ENCODE assay signal across 28 mouse cellular contexts in genomic region chr10:60120630-60121029, GRCm38 (mm10). TPM values are rescaled to one million over a fixed set of nuclear protein-coding genes. Genes with fewer than 3 reads are reported as not detected.
DNase-seq lines count a peak whose midpoint lies in the region; TF ChIP-seq lines count a peak whose summit lies in the region.
"Had no signal": no experiment of that assay in that cellular context is flagged by ENCODE, and none has a peak within 500 bp of the region (broad histone marks: within the 10 kb centered on the region; RNA-seq: fewer than 3 reads in every experiment).

No protein-coding gene starts in this region.

- 75% methylated on average over 4 of the region's 4 CpGs for WGBS in thymus, adult 2 months

- no peak overlapping the region for H3K27ac ChIP-seq in thymus, adult 2 months (ENCODE audit: control insufficient read depth, insufficient read depth, low read length)
- H3K27ac ChIP-seq: embryonic facial prominence, embryonic 12.5 days; forebrain, embryonic 15.5 days; heart, embryonic 10.5 days; heart, embryonic 15.5 days; hindbrain, embryonic 12.5 days; kidney, postnatal 0 days; liver, embryonic 12.5 days; stomach, postnatal 0 days had no signal

- TF ChIP-seq CTCF in thymus, adult 2 months (IDR thresholded peaks at IDR 0.05; ENCODE audit: borderline replicate concordance, control insufficient read depth, extremely low read depth, insufficient read depth, low read length, poor library complexity): no peak

- peaks cover 2% of the 10 kb centered on the region for H3K4me1 ChIP-seq in thymus, adult 2 months (replicated peaks; ENCODE audit: control insufficient read depth, insufficient read depth, low read length)

- no peaks in the 10 kb centered on the region for H3K27me3 ChIP-seq in thymus, adult 2 months (ENCODE audit: control insufficient read depth, insufficient read depth, low read length)
- H3K27me3 ChIP-seq: embryonic facial prominence, embryonic 12.5 days; forebrain, embryonic 15.5 days; hindbrain, embryonic 12.5 days had no signal

- DNase-seq in layer of hippocampus, adult 9-11 months: peak; percentile 47
- no peak for DNase-seq in layer of hippocampus, adult 11-12 months (ENCODE audit: low spot score)
- DNase-seq in right cerebral cortex, adult 2 months (ENCODE audit: low spot score in 2 of 2): peak; percentile 63 to 64
- DNase-seq in right cerebral cortex, postnatal 14 days: no peak
- peak; percentile 65 for DNase-seq in right cerebral cortex, postnatal 25 days
- DNase-seq in spleen, postnatal 14 days (ENCODE audit: low spot score in 2 of 2): no peak
- DNase-seq in thymus, adult 2 months: no peak
- DNase-seq: adrenal gland, postnatal 14 days; cerebellum, adult 11-12 months; cerebellum, adult 9-11 months; embryo, embryonic 11 days; gastrocnemius, postnatal 25 days; heart, adult 11 months; kidney, adult 8-10 months; kidney, postnatal 4 days; liver, postnatal 0 days; lung, postnatal 4 days; midbrain, embryonic 14.5 days; thymus, postnatal 4 days had no signal

- no peak for TF ChIP-seq POLR2A in thymus, adult 2 months (IDR thresholded peaks at IDR 0.05; ENCODE audit: control insufficient read depth, extremely low read depth, insufficient read depth, low read length, poor library complexity)

- no peaks in the 10 kb centered on the region for H3K36me3 ChIP-seq in thymus, adult 2 months (ENCODE audit: control insufficient read depth, insufficient read depth, low read length)
- H3K36me3 ChIP-seq: embryonic facial prominence, embryonic 12.5 days; forebrain, embryonic 15.5 days; heart, embryonic 10.5 days; heart, embryonic 15.5 days; liver, embryonic 12.5 days had no signal

- H3K4me3 ChIP-seq in thymus, adult 2 months (ENCODE audit: control insufficient read depth, insufficient read depth, low read length): no peak overlapping the region
- H3K4me3 ChIP-seq: embryonic facial prominence, embryonic 12.5 days; forebrain, embryonic 15.5 days; heart, embryonic 10.5 days; heart, embryonic 15.5 days; hindbrain, embryonic 12.5 days; liver, embryonic 12.5 days; megakaryocyte, embryonic 14.5 days had no signal

RNA-seq across cellular contexts. Expression of gene Spock2, which starts 14.6 kb away (rescaled TPM):
- polyA plus RNA-seq in thymus, adult 2 months (2012; rRNA removed): 17.7 and 19.8 TPM in 2 replicates

Comparison
In these comparisons a context has a peak if more than half of its experiments do, and no peak if none do; other contexts are left out.
1. DNase-seq: peak in layer of hippocampus, adult 9-11 months (single experiment), right cerebral cortex, adult 2 months (2 of 2) and right cerebral cortex, postnatal 25 days (single experiment); none in layer of hippocampus, adult 11-12 months (single experiment), right cerebral cortex, postnatal 14 days (single experiment), spleen, postnatal 14 days (0 of 2) and thymus, adult 2 months (single experiment).